Mouse (Mus musculus) liver, postnatal 0 days (tissue): ENCODE measurements around the gene Zfp207. TPM values are rescaled to one million over a fixed set of nuclear protein-coding genes. Genes with fewer than 3 reads are reported as not detected.

Experiments
- ATAC-seq: fragments of 200-750 bp; cut with Nextera tagmentation; 2 replicates; pipeline ENCODE4 v1.8.0; 2017; ENCODE audit warnings: mild to moderate bottlenecking, moderate library complexity
- DNase-seq: peaks from one replicate; pipeline ENCODE4 v3.0.0-alpha.2; 2016
- H3K27ac ChIP-seq: fragments of 300-500 bp; sonication (generic); 2 replicates; pipeline ENCODE4 v1.5.1; 2014; ENCODE audit warnings: antibody characterized with exemption, moderate library complexity, mild to moderate bottlenecking, low read depth
- H3K27me3 ChIP-seq: fragments of 300-500 bp; sonication (generic); 2 replicates; pipeline ENCODE4 v1.6.1; 2014; ENCODE audit warnings: low read length, control low read depth, mixed read lengths; ENCODE audit not compliant: insufficient read depth
- H3K36me3 ChIP-seq: fragments of 300-500 bp; sonication (generic); replicated peaks from 2 replicates; pipeline ENCODE4 v1.6.1; 2014; ENCODE audit warnings: mild to moderate bottlenecking, control low read depth, low read length, moderate library complexity, mixed read lengths; ENCODE audit not compliant: insufficient read depth
- H3K4me1 ChIP-seq: fragments of 300-500 bp; sonication (generic); 2 replicates; pipeline ENCODE4 v1.6.1; 2014; ENCODE audit warnings: antibody characterized with exemption, mild to moderate bottlenecking, control low read depth; ENCODE audit not compliant: insufficient read depth
- H3K4me2 ChIP-seq: fragments of 300-500 bp; sonication (generic); 2 replicates; pipeline ENCODE4 v1.6.1; 2014; ENCODE audit warnings: low read depth, mild to moderate bottlenecking, low read length, moderate library complexity, mixed read lengths
- H3K4me3 ChIP-seq: fragments of 300-500 bp; sonication (generic); 2 replicates; pipeline ENCODE4 v1.5.1; 2014; ENCODE audit warnings: low read depth, low read length
- H3K9ac ChIP-seq: fragments of 300-500 bp; sonication (generic); replicated peaks from 2 replicates; pipeline ENCODE4 v1.6.1; 2014; ENCODE audit warnings: mild to moderate bottlenecking, moderate library complexity
- H3K9me3 ChIP-seq: fragments of 300-500 bp; sonication (generic); 2 replicates; pipeline ENCODE4 v1.6.1; 2016; ENCODE audit warnings: mild to moderate bottlenecking, control low read depth, low read length, mixed read lengths
- CTCF ChIP-seq: sonication (generic); IDR thresholded peaks from 2 replicates; pipeline ENCODE4 v1.5.1; 2016; ENCODE audit warnings: antibody characterized with exemption, low read depth
- EP300 ChIP-seq: IDR thresholded peaks from 2 replicates; pipeline ENCODE4 v1.6.1; 2016; ENCODE audit warnings: antibody characterized with exemption, low read depth, mild to moderate bottlenecking
- WGBS: fragments of 180-500 bp; shearing (Covaris S2); extraction: QIAGEN DNeasy Blood & Tissue Kit; methylation state at CpG from one replicate; pipeline ENCODE4 v1.1.7; 2014; ENCODE audit not compliant: insufficient replicate concordance; 5-methylcytosine and 5-hydroxymethylcytosine counted together
- polyA plus RNA-seq: library from polyadenylated mRNA; unstranded; fragments of >200 nt; fragmentation: Nextera tagmentation; extraction: Ambion mirVana; gene quantifications from 2 replicates; pipeline ENCODE4 v1.2.1, GENCODE M21; 2015

The Zfp207 gene
- polyA plus RNA-seq, 1 experiment from 2014 or later, result 71.6 TPM

- H3K4me3 ChIP-seq, result peak within 1 kb of the TSS; percentile 71
- H3K27me3 ChIP-seq, result no peaks in the 10 kb centered on the region
- peaks cover 14% of the 10 kb centered on the region for H3K36me3 ChIP-seq
- peak; percentile 99 for ATAC-seq
- peak; percentile 98 for DNase-seq
- H3K4me2 ChIP-seq, result peak within 1 kb of the TSS; percentile 76
- no peaks in the 10 kb centered on the region for H3K9me3 ChIP-seq
- WGBS, result under 1% methylated on average over 49 of the region's 58 CpGs
- peak within 1 kb of the TSS; percentile 85 for H3K27ac ChIP-seq
- peak within 1 kb of the TSS; percentile 90 for H3K9ac ChIP-seq
- peaks cover 7% of the 10 kb centered on the region for H3K4me1 ChIP-seq
- TF ChIP-seq CTCF, result peak; percentile 91
- TF ChIP-seq EP300, result no peak
These were observed 45.4 kb downstream of the Zfp207 start, which contains the start of gene Psmd11 for GRCm38 (mm10) chr11:80428381-80429008. Gene Psmd11 (plus strand): TSS chr11:80428615.

DNA sequence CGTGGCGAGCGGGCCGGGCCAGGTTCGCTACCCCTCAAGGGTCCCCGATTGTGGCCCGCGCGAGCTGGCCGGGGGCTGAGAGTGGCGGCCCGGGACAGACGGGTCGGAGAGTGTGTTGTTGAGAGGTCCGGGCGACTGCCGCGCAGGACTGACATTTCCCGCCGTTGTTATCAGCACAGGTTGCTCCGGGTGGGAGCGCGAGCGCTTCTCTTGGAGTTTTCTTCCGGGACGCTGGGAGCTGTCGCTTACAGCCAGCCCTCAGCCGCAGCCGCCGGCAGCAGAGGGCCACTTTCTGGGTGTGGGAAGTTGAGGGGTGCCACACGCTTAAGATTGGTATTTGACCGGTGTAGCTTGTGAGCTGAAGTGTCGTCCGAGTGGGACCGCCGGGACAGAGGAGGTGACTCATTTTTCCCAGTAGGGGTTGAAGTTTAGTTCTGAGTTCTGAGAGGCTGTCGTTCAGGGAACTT, 46.0 kb downstream of the Zfp207 start:
- Histone ChIP-seq H3K4me1 (peaks cover 7% of the 10 kb centered on the region), H3K27ac (peak overlapping the region; percentile 85), H3K36me3 (peaks cover 19% of the 10 kb centered on the region), H3K4me3 (peak overlapping the region; percentile 71), H3K9me3 (no peaks in the 10 kb centered on the region), H3K27me3 (no peaks in the 10 kb centered on the region), H3K4me2 (peak overlapping the region; percentile 76), H3K9ac (peak overlapping the region; percentile 90)
- peak; percentile 68 for DNase-seq
- under 1% methylated on average over 37 of the region's 37 CpGs for WGBS
- TF ChIP-seq EP300, result no peak
- no peak for TF ChIP-seq CTCF
- peak; percentile 60 for ATAC-seq

GRCm38 (mm10) chr11:80429500-80430166, 46.6 kb downstream of the Zfp207 start:
- Histone ChIP-seq H3K9ac (peak overlapping the region; percentile 90), H3K4me1 (peaks cover 7% of the 10 kb centered on the region), H3K4me3 (peak overlapping the region; percentile 71), H3K27ac (peak overlapping the region; percentile 85), H3K36me3 (peaks cover 19% of the 10 kb centered on the region), H3K9me3 (no peaks in the 10 kb centered on the region), H3K4me2 (peak overlapping the region; percentile 76), H3K27me3 (no peaks in the 10 kb centered on the region)
- WGBS, result 51% methylated on average over 14 of the region's 14 CpGs
- ATAC-seq (no peak), DNase-seq (no peak)
- TF ChIP-seq CTCF (no peak), EP300 (no peak)

DNA sequence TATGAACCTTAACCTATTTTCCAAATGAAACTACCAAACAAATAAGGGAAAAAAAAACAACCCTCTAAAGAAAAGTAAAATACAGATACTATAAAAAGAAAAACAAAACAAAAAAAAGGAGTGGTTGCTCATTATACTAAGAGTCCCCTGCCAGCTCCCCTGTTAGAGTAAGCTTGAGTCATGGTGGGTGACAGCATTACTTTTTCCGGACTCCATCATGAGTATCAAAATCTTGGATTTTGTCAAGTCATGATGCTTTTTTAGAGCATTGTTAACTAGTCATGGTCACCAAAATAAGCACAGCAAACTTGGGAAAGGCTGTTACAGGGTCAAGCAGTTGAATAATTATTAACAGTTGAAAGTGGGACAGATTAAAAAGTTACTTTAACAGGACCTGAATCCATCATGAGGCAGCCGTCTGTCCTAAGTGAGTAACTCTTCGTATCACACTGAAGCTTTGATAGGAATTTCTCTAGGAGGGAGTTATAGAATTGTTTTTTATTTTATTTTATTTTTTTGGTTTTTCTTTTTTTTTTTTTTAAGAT, 47.4 kb downstream of the Zfp207 start:
- no peak for TF ChIP-seq CTCF
- TF ChIP-seq EP300, result no peak
- no peaks in the 10 kb centered on the region for H3K27me3 ChIP-seq
- no peak overlapping the region for H3K9ac ChIP-seq
- no peak overlapping the region for H3K4me3 ChIP-seq
- 69% methylated on average over 3 of the region's 3 CpGs for WGBS
- DNase-seq (no peak), ATAC-seq (no peak)
- H3K4me2 ChIP-seq, result peak overlapping the region; percentile 76
- H3K27ac ChIP-seq, result peak overlapping the region; percentile 55
- H3K9me3 ChIP-seq, result no peaks in the 10 kb centered on the region
- H3K4me1 ChIP-seq, result peaks cover 7% of the 10 kb centered on the region
- peaks cover 19% of the 10 kb centered on the region for H3K36me3 ChIP-seq

GRCm38 (mm10) chr11:80446916-80447315, 63.8 kb downstream of the Zfp207 start:
- no peaks in the 10 kb centered on the region for H3K9me3 ChIP-seq
- ATAC-seq (no peak), DNase-seq (no peak)
- no peak overlapping the region for H3K4me3 ChIP-seq
- TF ChIP-seq EP300 (no peak), CTCF (no peak)
- H3K4me2 ChIP-seq, result no peak overlapping the region
- no peak overlapping the region for H3K27ac ChIP-seq
- peaks cover 3% of the 10 kb centered on the region; the same call in 1 of the 2 replicates for H3K4me1 ChIP-seq
- H3K9ac ChIP-seq, result no peak overlapping the region
- no peaks in the 10 kb centered on the region for H3K27me3 ChIP-seq
- H3K36me3 ChIP-seq, result peaks cover 60% of the 10 kb centered on the region
- 86% methylated on average over 3 of the region's 3 CpGs for WGBS

DNA sequence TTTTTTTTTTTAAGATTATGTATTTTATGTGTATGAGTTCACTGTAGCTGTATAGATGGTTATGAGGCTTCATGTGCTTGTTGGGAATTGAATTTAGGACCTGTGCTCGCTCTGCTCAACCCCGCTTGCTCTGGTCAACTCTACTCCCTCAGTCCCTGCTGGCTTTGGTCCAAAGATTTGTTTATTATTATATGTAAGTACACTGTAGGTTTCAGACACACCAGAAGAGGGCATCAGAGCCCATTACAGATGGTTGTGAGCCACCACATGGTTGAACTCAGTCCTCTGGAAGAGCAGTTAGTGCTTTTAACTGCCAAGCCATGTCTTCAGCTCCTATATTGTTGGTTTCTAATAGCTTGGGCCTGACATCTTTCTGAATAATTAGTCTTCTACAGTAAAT, 66.8 kb downstream of the Zfp207 start:
- ATAC-seq (no peak), DNase-seq (no peak)
- Histone ChIP-seq H3K27ac (no peak overlapping the region), H3K4me2 (no peak overlapping the region), H3K27me3 (no peaks in the 10 kb centered on the region), H3K4me1 (peaks cover 3% of the 10 kb centered on the region; the same call in 1 of the 2 replicates), H3K36me3 (peaks cover 59% of the 10 kb centered on the region), H3K9ac (no peak overlapping the region), H3K4me3 (no peak overlapping the region), H3K9me3 (no peaks in the 10 kb centered on the region)
- TF ChIP-seq EP300 (no peak), CTCF (0 out of 2 replicates have a peak, but pooled peaks have one; percentile 10)
- WGBS, result 82% methylated on average over 2 of the region's 2 CpGs
